Comparison of ENCODE assay signal across 11 mouse cellular contexts in genomic region chr8:112909527-112909926, GRCm38 (mm10).
DNase-seq lines count a peak whose midpoint lies in the region; ATAC-seq and TF ChIP-seq lines count a peak whose summit lies in the region.
"Had no signal": no experiment of that assay in that cellular context is flagged by ENCODE, and none has a peak within 500 bp of the region (broad histone marks: within the 10 kb centered on the region; RNA-seq: fewer than 3 reads in every experiment).

No protein-coding gene starts in this region.

- no peak overlapping the region for H3K27ac ChIP-seq in hindbrain, embryonic 10.5 days
- no peak overlapping the region for H3K27ac ChIP-seq in hindbrain, embryonic 14.5 days
- H3K27ac ChIP-seq in midbrain, postnatal 0 days (ENCODE audit: low read depth, low read length): no peak overlapping the region
- H3K27ac ChIP-seq in midbrain, embryonic 11.5 days (ENCODE audit: low read depth, low read length): no peak overlapping the region
- no peak overlapping the region for H3K27ac ChIP-seq in limb, embryonic 11.5 days (replicated peaks; ENCODE audit: low read depth, low read length)
- H3K27ac ChIP-seq: heart, embryonic 15.5 days; liver, embryonic 14.5 days had no signal

- no peak for ATAC-seq in hindbrain, embryonic 14.5 days (ENCODE audit: low FRiP score)
- no peak for ATAC-seq in midbrain, postnatal 0 days (ENCODE audit: low FRiP score)
- no peak for ATAC-seq in midbrain, embryonic 11.5 days (ENCODE audit: low FRiP score)
- ATAC-seq in limb, embryonic 11.5 days (ENCODE audit: insufficient number of reproducible peaks, low FRiP score, low TSS enrichment, low read depth): no peak
- no peak for ATAC-seq in megakaryocyte, adult 5-6 weeks (ENCODE audit: poor library complexity, severe bottlenecking)

- H3K4me2 ChIP-seq in hindbrain, embryonic 14.5 days (replicated peaks): no peak overlapping the region
- no peak overlapping the region for H3K4me2 ChIP-seq in midbrain, postnatal 0 days (ENCODE audit: low read depth, low read length, poor library complexity, severe bottlenecking)
- no peak overlapping the region for H3K4me2 ChIP-seq in midbrain, embryonic 11.5 days
- no peak overlapping the region for H3K4me2 ChIP-seq in limb, embryonic 11.5 days (ENCODE audit: low read depth, severe bottlenecking)
- H3K4me2 ChIP-seq: heart, embryonic 15.5 days had no signal

- H3K4me1 ChIP-seq in hindbrain, embryonic 10.5 days (replicated peaks): peaks cover 10% of the 10 kb centered on the region; the same call in 1 of the 2 replicates
- H3K4me1 ChIP-seq in hindbrain, embryonic 14.5 days (replicated peaks; ENCODE audit: control insufficient read depth, insufficient read depth, low read length): peaks cover 23% of the 10 kb centered on the region; the same call in 1 of the 2 replicates
- H3K4me1 ChIP-seq in midbrain, postnatal 0 days (ENCODE audit: insufficient read depth, low read length): peaks cover 3% of the 10 kb centered on the region; the same call in 1 of the 2 replicates
- H3K4me1 ChIP-seq in midbrain, embryonic 11.5 days (ENCODE audit: control insufficient read depth, insufficient read depth, low read length): peaks cover 4% of the 10 kb centered on the region
- H3K4me1 ChIP-seq in limb, embryonic 11.5 days (ENCODE audit: control insufficient read depth, insufficient read depth, low read length): no peaks in the 10 kb centered on the region

- H3K27me3 ChIP-seq in hindbrain, embryonic 10.5 days (ENCODE audit: insufficient read depth, poor library complexity, severe bottlenecking): no peaks in the 10 kb centered on the region
- no peaks in the 10 kb centered on the region for H3K27me3 ChIP-seq in hindbrain, embryonic 14.5 days (ENCODE audit: control insufficient read depth, insufficient read depth, low read length)
- H3K27me3 ChIP-seq in midbrain, postnatal 0 days (ENCODE audit: insufficient read depth, low read length): no peaks in the 10 kb centered on the region
- no peaks in the 10 kb centered on the region for H3K27me3 ChIP-seq in midbrain, embryonic 11.5 days (ENCODE audit: control insufficient read depth, insufficient read depth, low read length)
- no peaks in the 10 kb centered on the region for H3K27me3 ChIP-seq in limb, embryonic 11.5 days (ENCODE audit: control insufficient read depth, insufficient read depth, low read length)
- H3K27me3 ChIP-seq: heart, embryonic 15.5 days had no signal

- peak; percentile 47 for TF ChIP-seq CTCF in midbrain, postnatal 0 days (IDR thresholded peaks at IDR 0.05)

- H3K36me3 ChIP-seq in hindbrain, embryonic 10.5 days: no peaks in the 10 kb centered on the region
- no peaks in the 10 kb centered on the region for H3K36me3 ChIP-seq in hindbrain, embryonic 14.5 days (replicated peaks; ENCODE audit: control insufficient read depth, insufficient read depth)
- no peaks in the 10 kb centered on the region for H3K36me3 ChIP-seq in midbrain, postnatal 0 days (ENCODE audit: insufficient read depth, low read length)
- H3K36me3 ChIP-seq in midbrain, embryonic 11.5 days (ENCODE audit: control insufficient read depth, insufficient read depth, low read length): no peaks in the 10 kb centered on the region
- no peaks in the 10 kb centered on the region for H3K36me3 ChIP-seq in limb, embryonic 11.5 days (ENCODE audit: control insufficient read depth, insufficient read depth, low read length)
- H3K36me3 ChIP-seq: G1E; heart, embryonic 15.5 days had no signal

- no peak overlapping the region for H3K9ac ChIP-seq in hindbrain, embryonic 14.5 days
- no peak overlapping the region for H3K9ac ChIP-seq in midbrain, postnatal 0 days (replicated peaks; ENCODE audit: low read length, poor library complexity, severe bottlenecking)
- no peak overlapping the region for H3K9ac ChIP-seq in midbrain, embryonic 11.5 days (ENCODE audit: low read length)
- H3K9ac ChIP-seq in limb, embryonic 11.5 days (ENCODE audit: low read length): no peak overlapping the region
- H3K9ac ChIP-seq: heart, embryonic 15.5 days; liver, embryonic 14.5 days had no signal

- peak; percentile 42 for DNase-seq in hindbrain, embryonic 10.5 days (ENCODE audit: low spot score)
- no peak for DNase-seq in hindbrain, embryonic 14.5 days (ENCODE audit: low spot score)
- DNase-seq in midbrain, postnatal 0 days (ENCODE audit: low spot score): peak; percentile 56
- no peak for DNase-seq in midbrain, embryonic 11.5 days (ENCODE audit: low spot score, missing footprints)
- peak; percentile 43 for DNase-seq in cerebellum, adult 9-10 months
- peak; percentile 49 for DNase-seq in limb, embryonic 11.5 days (ENCODE audit: low spot score)
- DNase-seq in thymus, adult 18-20 months: no peak

- no peaks in the 10 kb centered on the region for H3K9me3 ChIP-seq in hindbrain, embryonic 10.5 days
- H3K9me3 ChIP-seq in hindbrain, embryonic 14.5 days (ENCODE audit: control insufficient read depth, low read length): no peaks in the 10 kb centered on the region
- H3K9me3 ChIP-seq in midbrain, postnatal 0 days (ENCODE audit: low read length): no peaks in the 10 kb centered on the region
- no peaks in the 10 kb centered on the region for H3K9me3 ChIP-seq in midbrain, embryonic 11.5 days (ENCODE audit: control insufficient read depth, low read length)
- H3K9me3 ChIP-seq in limb, embryonic 11.5 days (ENCODE audit: control insufficient read depth, low read length): no peaks in the 10 kb centered on the region
- H3K9me3 ChIP-seq: heart, embryonic 15.5 days had no signal

- 65% methylated on average over 5 of the region's 5 CpGs for WGBS in hindbrain, embryonic 10.5 days
- WGBS in hindbrain, embryonic 14.5 days: 49% methylated on average over 4 of the region's 5 CpGs
- WGBS in midbrain, postnatal 0 days: 54% methylated on average over 5 of the region's 5 CpGs
- WGBS in midbrain, embryonic 11.5 days: 39% methylated on average over 4 of the region's 5 CpGs
- 55% methylated on average over 5 of the region's 5 CpGs for WGBS in limb, embryonic 11.5 days

- no peak overlapping the region for H3K4me3 ChIP-seq in hindbrain, embryonic 10.5 days
- no peak overlapping the region for H3K4me3 ChIP-seq in hindbrain, embryonic 14.5 days (replicated peaks; ENCODE audit: low read length)
- H3K4me3 ChIP-seq in midbrain, postnatal 0 days (ENCODE audit: low read depth, low read length): no peak overlapping the region
- H3K4me3 ChIP-seq in midbrain, embryonic 11.5 days (ENCODE audit: low read depth, low read length): no peak overlapping the region
- no peak overlapping the region for H3K4me3 ChIP-seq in limb, embryonic 11.5 days (ENCODE audit: low read depth, low read length)
- H3K4me3 ChIP-seq: heart, embryonic 15.5 days had no signal

Comparison
In these comparisons a context has a peak if more than half of its experiments do, and no peak if none do; other contexts are left out.
1. DNase-seq: peak in hindbrain, embryonic 10.5 days (single experiment), midbrain, postnatal 0 days (single experiment), cerebellum, adult 9-10 months (single experiment) and limb, embryonic 11.5 days (single experiment); none in hindbrain, embryonic 14.5 days (single experiment), midbrain, embryonic 11.5 days (single experiment) and thymus, adult 18-20 months (0 of 2).